Mouse (Mus musculus): ENCODE measurements around the gene Plg.

GRCm38 (mm10) chr17:12403420-12403819 lies 25.0 kb downstream of the Plg start:
- peak; percentile 15; the same call in 1 of the 2 replicates for TF ChIP-seq CTCF (IDR thresholded peaks at IDR 0.05; ENCODE audit: low read depth, low read length)
- no peak for TF ChIP-seq POLR2A (IDR thresholded peaks at IDR 0.05; ENCODE audit: extremely low read depth, insufficient read depth, low read length)
